Mouse (Mus musculus) heart, adult 8-10 months (tissue): ENCODE data around the gene Vps37c. TPM values are rescaled to one million over a fixed set of nuclear protein-coding genes. Genes with fewer than 3 reads are reported as not detected.

Experiments
- DNase-seq: peaks from one replicate; pipeline ENCODE4 v3.0.0; 2022; ENCODE audit warnings: low spot score
- total RNA-seq, 4 experiments: library from RNA; stranded (reverse); gene quantifications; 2 replicates each; pipeline ENCODE4 v1.2.4; 2022

Gene Vps37c
- total RNA-seq, 4 experiments from 2014 or later, result 21.0 to 25.1 (median 23.0) TPM

DNA sequence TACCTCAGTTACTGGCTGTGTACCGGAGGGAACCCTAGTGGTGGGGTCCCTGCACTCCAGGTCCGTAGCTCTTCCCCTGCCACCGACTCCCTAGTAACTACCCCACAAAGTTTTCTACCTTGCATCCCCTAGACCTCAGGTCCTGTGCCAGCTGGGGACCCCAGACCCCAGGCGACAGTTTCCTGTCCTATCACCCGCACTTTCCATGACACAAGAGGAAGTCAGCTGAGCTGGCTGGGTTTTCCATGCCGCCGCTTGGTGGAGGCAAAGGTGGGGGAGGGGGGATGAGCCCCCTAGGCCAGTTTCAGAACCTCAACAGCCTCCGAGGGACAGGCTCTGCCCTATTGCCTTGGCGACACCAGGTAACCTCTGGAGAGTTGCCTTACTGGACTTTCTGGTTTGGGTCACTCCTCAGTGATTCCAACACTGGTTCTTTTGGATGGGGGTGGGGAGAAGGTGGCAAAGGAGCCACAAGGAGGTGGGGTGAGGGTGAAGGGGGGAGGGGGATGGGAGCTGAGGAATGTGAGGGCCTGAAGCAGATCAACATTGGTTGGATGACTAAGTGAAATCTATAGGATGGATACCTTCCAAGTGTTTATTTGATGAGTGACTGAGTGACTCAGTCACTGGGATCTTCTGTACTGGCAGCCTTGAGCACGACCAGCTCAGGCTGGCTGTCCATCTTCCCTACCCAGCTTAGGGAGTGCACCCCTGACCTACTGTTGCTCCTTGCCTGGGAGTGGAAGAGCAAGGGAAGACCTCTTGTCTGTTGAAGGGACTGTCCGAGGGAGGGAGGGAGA, 52.3 kb downstream of the Vps37c start:
- DNase-seq, result no peak

DNA sequence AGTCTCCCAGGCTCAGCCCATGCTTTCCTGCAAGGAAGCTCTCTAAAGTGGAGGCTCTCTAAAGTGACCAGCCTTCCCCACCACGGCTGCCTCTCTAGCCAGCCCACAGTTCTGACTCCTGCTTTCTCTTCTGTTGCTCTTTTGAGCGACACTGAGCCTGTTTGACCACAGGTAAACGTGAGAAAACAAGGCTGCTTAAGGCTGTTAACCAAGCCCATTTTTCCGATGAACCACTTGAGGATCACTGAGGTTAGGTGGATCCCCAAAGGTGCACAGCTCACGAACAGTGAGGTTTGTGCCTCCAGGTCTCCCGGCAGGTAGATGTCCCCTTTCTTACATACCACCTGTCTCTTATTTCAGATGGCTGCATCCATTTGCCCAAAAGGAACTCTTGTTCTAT, 53.6 kb downstream of the Vps37c start:
- no peak for DNase-seq

DNA sequence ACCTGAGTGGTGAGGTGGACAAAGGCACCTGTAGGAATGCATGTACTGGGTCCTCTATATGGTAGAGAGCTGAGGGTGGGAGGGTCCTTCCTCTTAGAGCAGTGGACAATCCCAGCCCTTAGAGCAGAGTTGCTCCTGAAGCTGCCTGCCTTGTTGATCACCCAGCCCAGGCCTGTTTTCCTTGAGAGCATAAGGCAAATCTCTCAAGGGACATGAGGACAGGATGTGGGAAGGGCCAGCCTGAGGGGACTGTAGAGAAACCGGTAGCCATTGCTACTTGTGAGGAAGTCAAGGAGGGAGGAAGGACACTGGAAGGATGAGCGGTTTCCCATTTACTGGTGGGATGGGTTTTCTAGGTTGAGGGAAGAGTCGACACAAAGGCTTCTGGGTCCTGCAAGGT, 54.0 kb downstream of the Vps37c start:
- peak; percentile 38 for DNase-seq

DNA sequence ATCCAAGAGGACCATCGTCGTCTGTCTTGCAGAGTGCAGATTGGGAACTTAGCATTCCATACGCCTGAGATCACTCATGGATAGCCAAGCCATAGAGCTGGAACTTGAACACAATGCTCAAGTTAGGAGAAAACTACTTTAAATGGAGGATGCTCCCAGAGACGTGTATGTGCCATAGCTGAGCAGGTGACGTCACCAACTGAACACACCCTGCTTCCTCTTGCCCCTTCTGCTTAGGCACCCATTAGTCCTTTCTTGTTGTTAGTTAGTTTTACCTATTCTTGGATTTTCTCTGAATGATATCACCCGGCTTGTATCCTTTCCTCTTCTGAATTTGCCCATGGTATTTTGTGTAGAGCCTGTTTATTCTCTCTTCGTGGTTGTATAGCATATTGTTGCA, 58.6 kb downstream of the Vps37c start:
- DNase-seq, result no peak

DNA sequence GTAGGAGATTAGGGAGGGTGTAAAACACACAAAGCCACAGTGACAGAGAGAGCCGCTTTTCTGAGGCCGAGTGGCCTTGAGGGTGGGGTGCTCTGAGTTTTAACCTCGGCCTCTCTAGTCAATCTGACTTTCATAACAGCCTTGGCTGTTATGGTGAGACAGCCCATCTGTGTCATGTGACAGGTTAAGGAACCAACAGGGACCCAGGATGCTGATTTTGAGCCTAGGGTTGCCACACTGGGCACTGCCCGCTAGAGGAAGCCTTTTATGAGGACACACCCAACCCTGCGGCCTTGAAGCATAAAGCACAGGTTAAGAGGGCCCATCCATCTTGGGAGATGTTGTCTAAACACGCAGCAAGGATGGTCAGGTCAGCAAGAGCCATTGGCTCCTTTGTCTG, 59.2 kb downstream of the Vps37c start:
- no peak for DNase-seq

DNA sequence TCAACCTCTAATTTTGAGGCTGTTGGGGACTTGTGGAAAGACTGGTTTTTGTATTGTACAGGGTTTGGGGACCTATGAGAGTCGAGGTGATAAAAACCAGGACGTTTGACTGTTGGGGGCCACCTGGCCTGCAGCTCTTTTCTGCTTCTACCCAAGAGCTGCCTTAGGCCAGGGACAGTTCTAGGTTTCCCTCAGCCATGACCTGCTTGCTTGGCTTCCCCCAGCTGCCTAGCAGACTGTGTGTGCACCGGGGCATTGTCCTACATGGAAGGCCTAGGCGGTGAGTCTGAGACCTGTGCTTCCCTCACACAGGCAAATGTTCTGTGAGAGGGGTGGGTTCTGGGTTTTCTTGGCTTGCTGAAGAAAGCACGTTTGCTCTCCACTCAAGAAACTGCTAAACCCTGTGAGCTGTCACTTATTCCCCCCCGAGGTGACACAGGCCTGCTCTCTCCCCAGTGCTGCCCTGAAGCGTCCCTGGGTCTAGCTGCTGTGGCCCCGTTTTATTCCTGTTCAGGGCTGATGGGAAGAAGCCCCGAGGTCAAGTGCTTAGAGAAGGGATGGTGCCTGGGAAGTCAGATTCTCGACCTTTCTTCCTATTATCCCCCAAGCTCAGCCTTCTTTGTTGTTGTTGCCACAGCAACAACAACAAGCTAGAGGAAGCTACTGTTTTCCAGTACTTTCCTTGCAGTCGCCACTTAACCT, 60.0 kb downstream of the Vps37c start:
- DNase-seq, result no peak

DNA sequence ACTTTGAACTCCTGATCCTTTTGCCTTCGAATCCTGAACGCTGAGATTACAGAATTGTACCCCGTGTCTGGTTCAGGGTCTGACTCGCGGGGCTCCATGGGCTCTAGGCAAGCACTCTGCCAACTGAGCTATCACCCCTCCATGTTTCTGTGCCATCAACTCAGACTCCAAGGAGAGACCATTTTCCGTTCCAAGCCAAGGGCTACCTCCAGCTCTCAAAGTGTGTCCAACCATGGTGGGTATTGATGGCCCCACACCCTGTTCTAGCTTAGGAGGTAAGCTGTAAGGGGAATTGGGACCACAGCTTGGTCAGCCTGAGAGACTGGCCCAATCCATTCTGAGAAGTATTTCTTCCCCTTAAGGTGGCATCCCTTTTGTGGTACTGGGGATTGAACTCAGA, 60.8 kb downstream of the Vps37c start:
- DNase-seq, result no peak

DNA sequence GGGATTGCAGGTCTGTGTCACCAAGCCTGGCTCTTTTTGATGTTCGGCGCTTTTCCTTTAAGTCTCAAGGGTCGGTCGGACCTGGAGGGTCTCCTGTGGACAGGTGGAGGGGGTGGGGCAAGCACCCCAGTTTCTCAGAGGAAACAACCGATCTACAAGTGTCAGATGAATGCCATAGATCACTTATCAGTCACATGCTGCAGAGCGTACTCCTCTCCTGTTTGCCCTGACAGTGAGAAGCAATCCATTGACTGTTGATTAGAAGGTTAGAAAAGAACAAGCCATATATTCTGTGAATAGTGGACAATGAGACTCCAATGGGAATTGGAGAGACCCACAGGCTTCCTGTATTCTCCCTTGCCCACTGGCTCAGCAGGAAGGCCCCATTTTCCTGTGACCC, 61.6 kb downstream of the Vps37c start:
- DNase-seq, result no peak

DNA sequence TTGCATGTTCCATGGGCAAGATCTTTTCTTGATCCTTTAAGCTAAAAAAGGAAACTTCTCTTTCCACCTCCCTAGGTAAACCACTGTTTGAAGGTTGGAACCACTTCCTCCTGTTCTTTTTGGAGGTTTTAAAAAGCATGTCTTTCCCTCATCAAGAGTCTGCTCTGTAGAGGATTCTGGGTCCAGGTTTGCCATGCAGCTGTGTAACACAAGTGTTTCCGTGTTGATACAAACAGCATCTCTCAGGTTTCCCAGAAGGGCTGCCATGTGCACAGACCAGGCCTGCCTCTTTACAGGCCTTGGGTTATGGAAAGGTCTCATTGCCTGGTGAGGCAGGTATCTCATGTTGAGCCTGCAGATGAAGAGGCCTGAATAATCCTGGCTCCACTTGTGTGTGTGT, 63.1 kb downstream of the Vps37c start:
- no peak for DNase-seq

DNA sequence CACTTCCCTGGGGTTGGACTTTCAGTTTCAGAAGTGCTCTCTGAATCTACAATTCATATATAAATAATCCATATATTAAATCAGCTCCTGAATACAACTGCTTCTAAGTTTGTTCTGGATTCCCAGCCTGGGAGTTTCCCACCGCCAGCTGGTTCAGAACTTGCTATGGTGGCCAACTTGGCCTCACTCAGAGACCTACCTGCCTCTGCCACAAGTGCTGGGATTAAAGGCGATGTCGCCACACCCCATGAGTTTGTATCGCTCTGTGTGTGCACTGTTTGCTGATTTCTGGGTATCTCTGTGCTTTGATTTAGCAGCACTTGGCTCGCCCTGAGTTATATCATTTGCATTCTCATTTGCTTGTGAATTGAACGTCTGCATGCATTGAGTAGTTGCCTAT, 63.6 kb downstream of the Vps37c start:
- DNase-seq, result no peak

DNA sequence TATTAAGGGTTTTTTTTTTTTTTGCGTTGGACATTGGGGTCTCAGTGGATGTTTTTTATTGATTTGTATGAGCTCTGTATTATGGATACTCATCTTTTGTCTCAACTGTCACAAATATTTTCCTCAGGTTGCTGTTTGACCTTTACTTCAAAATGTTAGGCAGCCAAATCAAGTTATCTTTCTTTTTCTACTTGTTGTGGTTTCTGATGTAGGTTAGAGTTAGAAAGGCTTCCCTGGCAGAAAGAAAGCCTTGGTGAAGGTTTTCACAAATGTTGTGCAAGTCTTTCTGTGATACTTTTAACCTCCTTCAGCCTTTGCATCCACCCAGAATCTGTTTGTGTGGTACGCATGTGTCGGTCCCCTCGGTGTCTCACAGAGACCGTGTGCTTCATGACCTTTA, 64.1 kb downstream of the Vps37c start:
- DNase-seq, result no peak

DNA sequence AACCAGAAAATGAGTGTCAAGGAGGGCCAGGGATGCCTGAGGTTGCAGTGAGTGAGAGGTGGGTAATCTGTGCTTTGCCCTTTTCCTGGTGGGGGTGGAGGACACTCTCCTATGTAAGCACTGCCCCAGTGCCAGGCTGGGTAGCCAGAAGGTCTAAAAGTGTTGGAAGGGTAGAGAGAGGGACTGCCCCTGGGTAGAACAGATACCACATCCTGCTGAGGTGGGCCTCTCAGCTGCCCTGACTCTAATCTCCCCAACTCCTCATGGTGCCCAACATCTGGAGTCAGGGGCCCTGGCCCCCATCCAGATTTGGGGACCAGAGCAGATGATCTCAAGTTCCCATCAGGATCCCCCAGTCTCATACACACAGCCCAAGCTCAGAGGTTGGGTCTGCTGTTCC, 68.6 kb downstream of the Vps37c start:
- DNase-seq, result no peak

DNA sequence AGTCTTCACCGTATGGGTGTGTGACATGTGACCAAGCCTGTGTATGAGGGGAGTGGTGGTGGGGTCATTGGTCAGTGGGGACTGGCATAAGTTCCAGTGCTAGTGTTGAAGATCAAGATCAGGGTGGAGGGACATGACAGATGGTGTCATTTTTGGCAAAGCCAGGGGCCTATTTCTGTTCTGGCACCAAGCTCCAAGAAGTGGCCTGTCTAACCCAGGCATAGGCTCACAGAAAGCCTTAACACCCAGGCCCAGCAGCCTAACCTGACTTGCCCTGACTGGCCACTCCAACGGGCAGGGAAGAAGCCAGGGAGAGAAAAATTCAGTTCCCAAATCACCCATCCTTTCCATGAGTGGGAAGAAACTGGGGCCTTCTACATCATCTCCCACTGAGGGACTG, 69.0 kb downstream of the Vps37c start:
- no peak for DNase-seq

DNA sequence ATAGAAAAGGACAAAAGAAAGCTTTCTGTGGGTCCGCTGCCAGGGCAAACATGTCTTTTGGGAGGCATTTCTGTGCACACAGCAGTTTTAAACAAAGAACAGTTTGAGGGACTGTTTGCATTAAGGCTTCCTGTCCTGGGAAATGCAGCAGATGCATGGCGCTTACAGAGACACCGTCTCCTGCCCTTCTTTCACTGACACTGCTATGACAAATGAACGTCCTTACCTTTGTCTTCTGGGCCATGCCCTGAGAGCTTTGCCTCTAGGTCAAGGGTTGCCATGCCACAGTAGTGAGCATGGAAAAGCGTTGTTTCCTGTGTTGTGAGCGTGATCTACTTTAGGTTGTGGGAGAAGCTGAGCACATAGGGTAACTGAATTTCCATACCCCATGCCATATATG, 70.2 kb downstream of the Vps37c start:
- no peak for DNase-seq

DNA sequence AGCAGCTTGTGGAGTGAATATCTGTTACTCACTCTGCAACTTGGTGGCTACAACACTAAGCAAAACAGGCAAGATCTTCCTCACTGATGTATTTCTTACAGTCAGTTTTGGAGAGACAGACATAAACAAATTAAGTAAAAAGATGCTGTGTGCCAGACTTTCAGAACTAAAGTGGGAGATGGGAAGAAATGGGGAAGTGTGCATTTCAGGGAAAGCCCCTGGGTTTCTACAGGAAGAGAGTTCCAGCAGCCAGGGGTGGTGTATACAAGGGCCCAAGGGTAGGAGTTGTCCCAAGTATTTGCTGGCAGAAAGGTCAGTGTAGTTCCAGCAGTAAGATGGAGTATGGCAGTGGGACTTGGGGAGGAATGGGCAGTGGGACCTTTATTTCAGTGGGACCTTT, 71.0 kb downstream of the Vps37c start:
- DNase-seq, result no peak

DNA sequence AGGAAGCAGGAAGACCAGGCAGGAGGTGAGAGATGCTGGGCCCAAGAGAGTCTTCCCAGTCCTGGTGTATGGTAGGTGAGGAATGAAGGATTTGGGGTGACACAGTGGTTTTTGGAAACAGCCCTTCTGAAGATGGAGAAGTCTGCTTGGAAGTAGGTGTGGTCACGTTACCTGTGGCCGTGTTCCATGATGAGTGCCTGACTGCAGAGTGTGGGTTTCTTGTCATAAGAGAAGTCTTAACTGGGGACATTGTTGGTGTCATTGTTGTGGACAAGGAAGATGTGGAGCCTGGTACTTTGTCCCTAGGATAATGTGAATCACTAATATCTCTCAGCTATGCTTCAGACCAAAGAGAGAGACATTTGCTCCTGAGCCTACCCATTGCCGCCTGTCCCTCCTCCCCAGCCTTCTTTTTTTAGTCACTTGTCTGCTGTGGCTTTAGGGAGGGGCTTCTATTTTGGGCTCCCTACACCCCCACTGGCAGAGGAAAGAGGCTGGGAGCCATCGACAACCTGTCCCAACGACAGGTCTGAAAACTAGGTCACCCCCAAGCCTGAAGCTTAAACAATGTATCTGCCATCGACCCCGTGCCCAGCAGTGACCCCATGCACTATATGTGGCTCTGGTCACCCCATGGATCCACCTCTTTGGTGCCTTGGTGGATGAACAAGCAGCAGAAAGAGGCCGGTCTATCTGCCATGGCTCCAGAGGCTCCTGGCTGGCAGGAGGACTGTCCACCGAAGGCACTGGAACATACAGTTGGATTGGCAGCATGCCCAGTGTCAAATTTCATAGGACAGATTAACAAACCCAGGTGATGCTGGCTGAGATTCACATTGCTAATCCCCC, 71.7 kb downstream of the Vps37c start:
- peak; percentile 47 for DNase-seq

DNA sequence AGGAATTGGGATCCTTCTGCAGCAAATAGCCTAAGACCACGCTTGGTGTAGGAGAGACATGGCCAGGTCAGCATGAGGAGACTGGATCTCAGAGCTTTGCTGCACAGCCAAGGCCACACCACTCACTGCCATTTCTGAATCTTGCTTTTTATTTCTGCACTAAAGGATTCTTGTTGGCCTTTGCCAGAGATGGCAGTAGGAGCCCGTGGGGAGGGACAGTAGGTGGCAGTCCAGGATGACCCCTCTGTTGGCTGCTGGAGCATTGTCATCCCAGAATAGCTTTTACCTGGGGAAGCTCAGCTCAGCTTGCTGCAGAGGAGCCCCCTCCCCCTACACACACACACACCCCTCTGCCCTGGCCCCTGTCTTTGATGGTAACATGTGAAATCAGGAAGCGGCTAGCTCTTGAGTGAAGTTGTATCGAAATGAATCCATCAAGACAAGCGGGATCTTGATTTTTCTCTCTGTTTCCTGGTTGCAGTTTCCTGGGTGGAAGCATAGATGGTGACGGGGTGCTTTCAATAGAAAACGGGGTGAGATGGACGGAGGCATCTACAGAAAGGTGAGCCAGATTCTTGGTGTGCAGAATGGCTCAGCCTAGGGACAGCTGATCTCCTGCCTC, 73.4 kb downstream of the Vps37c start:
- no peak for DNase-seq

DNA sequence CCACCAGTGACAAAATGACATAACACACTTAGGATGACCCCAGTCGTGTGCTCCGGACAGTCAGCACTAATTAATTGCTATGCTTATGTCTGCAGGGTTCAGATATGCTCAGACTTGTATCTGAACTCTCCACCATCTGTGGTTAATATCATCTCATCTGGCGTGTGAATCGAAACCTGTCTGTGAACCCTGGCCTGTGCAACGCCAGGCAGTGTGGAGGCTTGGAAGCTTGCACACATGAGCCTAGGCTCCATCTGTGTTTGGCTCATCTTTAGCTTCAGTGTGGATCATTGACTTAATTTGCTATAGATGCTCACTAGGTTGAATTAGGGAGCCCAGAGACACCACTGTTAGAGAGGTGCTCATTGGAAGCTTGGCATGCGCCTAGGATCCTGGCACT, 73.9 kb downstream of the Vps37c start:
- no peak for DNase-seq

DNA sequence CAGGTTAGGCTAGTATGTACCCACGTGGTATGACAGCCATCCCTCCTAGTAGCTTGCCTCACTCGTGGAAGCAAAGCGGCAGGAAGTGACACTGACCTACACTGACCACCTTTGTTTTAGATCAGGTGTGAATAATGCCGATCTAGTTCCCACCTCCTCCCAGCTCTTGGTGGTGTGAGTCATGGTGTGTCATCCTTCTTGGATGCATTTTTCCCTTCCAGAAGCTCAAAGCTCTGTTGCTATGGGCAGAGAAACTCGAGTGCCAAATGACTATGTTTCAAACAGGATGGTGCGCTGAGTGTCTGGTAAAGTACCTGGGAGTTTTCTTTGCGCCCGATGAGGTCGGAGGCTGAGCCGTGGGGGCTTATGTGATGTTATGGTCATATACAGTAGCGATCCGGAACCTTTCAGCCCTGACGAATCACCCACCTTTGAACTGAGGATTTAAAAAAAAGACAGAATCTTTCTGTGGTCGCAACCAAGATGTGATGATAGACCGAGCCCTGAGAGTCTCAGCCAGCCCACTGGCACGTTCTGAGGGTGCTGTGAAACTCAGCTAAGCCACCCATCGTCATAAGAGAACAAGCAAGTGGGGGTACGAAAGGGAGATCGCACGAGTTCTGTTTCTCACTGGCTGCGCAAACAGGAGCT, 75.0 kb downstream of the Vps37c start:
- DNase-seq, result no peak
